In genomic region chr17:69156522-69157100, GRCm38 (mm10) we compare ENCODE assay signal across 8 mouse cellular contexts.
DNase-seq lines count a peak whose midpoint lies in the region; ATAC-seq and TF ChIP-seq lines count a peak whose summit lies in the region.

No protein-coding gene starts in this region.

- no peak for TF ChIP-seq POLR2A in spleen, adult 2 months (IDR thresholded peaks at IDR 0.05; ENCODE audit: low read depth, low read length)
- no peak for TF ChIP-seq POLR2A in heart, adult 2 months (IDR thresholded peaks at IDR 0.05; ENCODE audit: insufficient read depth, low read depth, low read length)

- H3K36me3 ChIP-seq in spleen, adult 2 months (ENCODE audit: control insufficient read depth, insufficient read depth, low read length), result no peaks in the 10 kb centered on the region
- no peaks in the 10 kb centered on the region for H3K36me3 ChIP-seq in heart, adult 2 months (ENCODE audit: control insufficient read depth, insufficient read depth, low read length)
- no peaks in the 10 kb centered on the region for H3K36me3 ChIP-seq in liver, embryonic 15.5 days (replicated peaks)
- H3K36me3 ChIP-seq in neural tube, embryonic 15.5 days, result no peaks in the 10 kb centered on the region

- no peaks in the 10 kb centered on the region for H3K4me1 ChIP-seq in spleen, adult 2 months (ENCODE audit: control insufficient read depth, insufficient read depth, insufficient read length)
- H3K4me1 ChIP-seq in heart, adult 2 months (ENCODE audit: control insufficient read depth, insufficient read depth, low read length), result peaks cover 1% of the 10 kb centered on the region; the same call in 1 of the 2 replicates
- no peaks in the 10 kb centered on the region for H3K4me1 ChIP-seq in liver, embryonic 15.5 days (replicated peaks)
- peaks cover 22% of the 10 kb centered on the region for H3K4me1 ChIP-seq in neural tube, embryonic 15.5 days

- intact Hi-C loops in heart, adult 2 months (cut with DNase I), result loop anchor here (10.0 kb wide), 2 partner anchors 98 to 188 kb away; no protein-coding TSS in a partner anchor

- WGBS in spleen, adult 2 months, result 1% methylated on average over 52 of the region's 58 CpGs
- 1% methylated on average over 53 of the region's 58 CpGs for WGBS in heart, adult 2 months
- WGBS in liver, embryonic 15.5 days (ENCODE audit: insufficient replicate concordance), result under 1% methylated on average over 58 of the region's 58 CpGs
- WGBS in neural tube, embryonic 15.5 days, result 0% methylated on average over 51 of the region's 58 CpGs

- H3K27me3 ChIP-seq in spleen, adult 2 months (ENCODE audit: control insufficient read depth, insufficient read depth, low read length), result peaks cover 5% of the 10 kb centered on the region; the same call in 1 of the 2 replicates
- H3K27me3 ChIP-seq in heart, adult 2 months (ENCODE audit: control insufficient read depth, insufficient read depth, low read length), result peaks cover 6% of the 10 kb centered on the region
- peaks cover 32% of the 10 kb centered on the region for H3K27me3 ChIP-seq in liver, embryonic 15.5 days
- H3K27me3 ChIP-seq in neural tube, embryonic 15.5 days (replicated peaks), result no peaks in the 10 kb centered on the region

- peak overlapping the region; percentile 82 for H3K9ac ChIP-seq in heart, adult 2 months (ENCODE audit: low read depth, low read length)
- H3K9ac ChIP-seq in liver, embryonic 15.5 days, result no peak overlapping the region
- peak overlapping the region; percentile 90 for H3K9ac ChIP-seq in neural tube, embryonic 15.5 days (replicated peaks)

- peak; percentile 40; the same call in 1 of the 2 replicates for ATAC-seq in liver, embryonic 15.5 days (ENCODE audit: insufficient read depth)
- ATAC-seq in neural tube, embryonic 15.5 days (ENCODE audit: low FRiP score), result peak; percentile 84

- peak overlapping the region; percentile 14 for H3K4me3 ChIP-seq in spleen, adult 2 months (ENCODE audit: extremely low read depth, insufficient read depth, insufficient read length)
- peak overlapping the region; percentile 72 for H3K4me3 ChIP-seq in heart, adult 2 months
- peak overlapping the region; percentile 54 for H3K4me3 ChIP-seq in liver, embryonic 15.5 days (replicated peaks)
- peak overlapping the region; percentile 68 for H3K4me3 ChIP-seq in neural tube, embryonic 15.5 days (replicated peaks)

- H3K9me3 ChIP-seq in liver, embryonic 15.5 days (replicated peaks), result no peaks in the 10 kb centered on the region
- no peaks in the 10 kb centered on the region for H3K9me3 ChIP-seq in neural tube, embryonic 15.5 days (replicated peaks)

- no peak for TF ChIP-seq EP300 in heart, adult 2 months (IDR thresholded peaks at IDR 0.05; ENCODE audit: insufficient read depth, low read depth, low read length)

- TF ChIP-seq CTCF in spleen, adult 2 months (IDR thresholded peaks at IDR 0.05; ENCODE audit: extremely low read depth, insufficient read depth, insufficient read length, insufficient replicate concordance), result no peak
- TF ChIP-seq CTCF in heart, adult 2 months (IDR thresholded peaks at IDR 0.05), result no peak

- H3K79me2 ChIP-seq in heart, adult 2 months (replicated peaks; ENCODE audit: control insufficient read depth, insufficient read depth, low read length), result no peaks in the 10 kb centered on the region

- peak overlapping the region; percentile 35; the same call in 1 of the 2 replicates for H3K27ac ChIP-seq in spleen, adult 2 months (ENCODE audit: insufficient read depth, low read length)
- peak overlapping the region; percentile 44 for H3K27ac ChIP-seq in heart, adult 2 months
- no peak overlapping the region for H3K27ac ChIP-seq in liver, embryonic 15.5 days (replicated peaks)
- H3K27ac ChIP-seq in neural tube, embryonic 15.5 days (replicated peaks), result peak overlapping the region; percentile 83

- peak overlapping the region; percentile 65 for H3K4me2 ChIP-seq in liver, embryonic 15.5 days
- H3K4me2 ChIP-seq in neural tube, embryonic 15.5 days, result peak overlapping the region; percentile 90

- no peak for DNase-seq in spleen, adult 2 months (ENCODE audit: low read depth in 1 of 2, low spot score in 2 of 2)
- no peak for DNase-seq in spleen, postnatal 36 days (ENCODE audit: low spot score in 2 of 2)
- peak; percentile 73 for DNase-seq in embryo, embryonic 9.5 days (ENCODE audit: extremely low spot score)
- DNase-seq in heart, adult 2 months, result peak; percentile 64 to 69
- DNase-seq in kidney, postnatal 14 days, result peak; percentile 30
- no peak for DNase-seq in spleen, adult 12 weeks (ENCODE audit: low spot score)

Comparison
In these comparisons a context has a peak if more than half of its experiments do, and no peak if none do; other contexts are left out.
1. DNase-seq: peak in embryo, embryonic 9.5 days (single experiment), heart, adult 2 months (2 of 2) and kidney, postnatal 14 days (single experiment); none in spleen, adult 2 months (0 of 2), spleen, postnatal 36 days (0 of 2) and spleen, adult 12 weeks (single experiment).
2. H3K4me3 ChIP-seq: peak in every context shown above with its lines; median percentile 72 in heart, adult 2 months; 68 in neural tube, embryonic 15.5 days; 54 in liver, embryonic 15.5 days; 14 in spleen, adult 2 months.